Mouse (Mus musculus): ENCODE measurements around the gene Arl13b. TPM values are rescaled to one million over a fixed set of nuclear protein-coding genes. Genes with fewer than 3 reads are reported as not detected.

Arl13b gene
- polyA plus RNA-seq (2015; fragmentation: Nextera tagmentation; extraction: Ambion mirVana): 9.4 and 9.5 TPM in 2 replicates

DNA sequence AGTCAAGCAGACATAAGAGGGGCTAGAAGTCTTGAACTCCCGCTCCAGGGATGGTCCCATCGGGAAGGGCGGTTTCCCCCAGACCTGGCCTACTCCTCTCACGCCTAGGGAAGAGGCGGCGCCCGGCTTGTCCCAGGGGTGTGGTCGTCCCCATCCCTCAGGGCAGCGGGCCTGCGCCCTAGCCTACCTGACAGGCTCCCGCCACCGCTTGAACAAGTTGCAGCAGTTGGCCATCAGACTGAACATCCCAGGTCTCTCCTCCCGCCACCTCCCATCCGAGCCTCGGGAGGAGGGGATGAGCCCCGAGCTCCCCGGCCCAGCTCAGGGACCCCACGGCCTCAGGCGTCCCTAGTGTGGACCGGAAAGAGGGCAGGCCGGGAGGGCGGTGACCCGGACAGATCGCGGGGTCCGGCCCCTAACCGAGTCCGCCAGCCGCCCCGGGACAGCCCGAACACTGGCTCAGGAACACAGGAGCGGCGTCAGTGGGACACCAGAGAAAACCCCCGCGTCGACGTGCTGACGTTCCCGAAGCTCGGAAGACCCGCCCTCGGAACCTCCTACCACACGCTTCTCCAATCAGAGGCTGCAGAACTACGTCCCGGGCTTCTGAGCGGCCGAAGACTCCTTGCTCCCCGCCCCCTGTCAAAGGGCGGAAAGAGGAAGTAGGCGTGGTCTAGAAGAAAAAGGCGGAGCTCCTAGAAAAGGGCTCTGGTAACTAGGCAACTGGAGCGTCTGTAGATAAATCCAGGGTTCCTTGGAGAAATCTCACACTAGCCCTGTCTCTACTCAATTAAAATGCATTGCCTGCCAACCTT, at the start of gene Arl13b:
Gene Arl13b (minus strand): TSS at position 543 of the 815 bp plus-strand sequence.
- H3K4me1 ChIP-seq (ENCODE audit: control insufficient read depth, insufficient read depth, low read length): peaks cover 7% of the 10 kb centered on the region; the same call in 1 of the 2 replicates
- peak within 1 kb of the TSS; percentile 72 for H3K27ac ChIP-seq (ENCODE audit: low read length)
- H3K4me2 ChIP-seq (ENCODE audit: low read depth, low read length): peak within 1 kb of the TSS; percentile 82
- H3K9me3 ChIP-seq (replicated peaks; ENCODE audit: control insufficient read depth, low read length): no peaks in the 10 kb centered on the region
- peak; percentile 100 for ATAC-seq (replicated peaks; ENCODE audit: extremely low read depth, insufficient read depth, low FRiP score)
- peak within 1 kb of the TSS; percentile 83 for H3K9ac ChIP-seq (ENCODE audit: low read length)
- whole genome bisulfite sequencing: under 1% methylated on average over 52 of the region's 52 CpGs
- peak within 1 kb of the TSS; percentile 91 for H3K4me3 ChIP-seq (ENCODE audit: low read length)
- no peaks in the 10 kb centered on the region for H3K36me3 ChIP-seq (ENCODE audit: control insufficient read depth, insufficient read depth)
- H3K27me3 ChIP-seq (ENCODE audit: control insufficient read depth, insufficient read depth, low read length): no peaks in the 10 kb centered on the region

DNA sequence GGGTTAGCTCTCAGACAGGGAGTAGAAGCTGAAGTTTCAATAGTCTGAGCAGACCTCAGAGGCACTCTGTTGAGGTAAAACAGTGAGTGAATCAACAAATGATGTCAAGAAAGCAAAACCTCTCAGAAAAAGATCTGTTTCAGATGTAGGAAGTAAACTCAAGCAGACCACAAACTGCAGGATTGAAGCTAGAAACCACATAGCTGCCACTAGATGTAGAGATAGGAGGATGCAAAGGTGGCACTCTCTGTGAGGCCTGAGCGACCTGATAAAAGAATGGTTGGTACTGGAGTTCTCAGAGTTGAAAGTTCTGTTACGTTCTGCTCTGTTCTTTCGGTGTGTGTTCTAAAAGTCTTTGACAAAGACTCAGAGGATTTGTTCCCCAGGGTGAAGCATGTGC, 49.0 kb upstream of the Arl13b start:
- no peak overlapping the region for H3K9ac ChIP-seq (ENCODE audit: low read length)
- no peaks in the 10 kb centered on the region for H3K27me3 ChIP-seq (ENCODE audit: control insufficient read depth, insufficient read depth, low read length)
- 87% methylated on average over 3 of the region's 3 CpGs for WGBS

DNA sequence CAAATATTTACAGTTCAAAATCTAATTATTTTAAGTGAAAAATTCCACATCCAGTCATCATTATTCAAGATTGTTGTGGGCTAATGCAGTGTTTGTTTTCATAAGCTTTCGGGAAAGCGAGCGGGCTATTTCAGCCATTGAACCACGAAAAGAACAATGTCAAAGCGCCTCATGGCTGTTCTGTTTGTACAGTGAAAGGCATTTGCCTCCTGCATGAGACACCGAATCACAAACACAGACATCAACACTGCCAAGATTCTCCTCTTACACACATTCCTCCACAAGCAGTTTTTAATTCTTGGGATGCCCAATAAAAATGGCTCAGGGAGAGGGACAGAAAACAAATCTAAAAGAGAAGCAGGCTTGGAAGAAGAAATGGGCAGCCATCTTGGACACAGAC, 27.2 kb upstream of the Arl13b start:
- H3K4me1 ChIP-seq (ENCODE audit: control insufficient read depth, insufficient read depth, low read length): no peaks in the 10 kb centered on the region

More for the DNA sequence above, 49.0 kb upstream of the Arl13b start:
- H3K27ac ChIP-seq (ENCODE audit: low read length): no peak overlapping the region
- H3K4me2 ChIP-seq (ENCODE audit: low read depth, low read length): no peak overlapping the region
- H3K4me3 ChIP-seq (ENCODE audit: low read length): no peak overlapping the region
- H3K4me1 ChIP-seq (ENCODE audit: control insufficient read depth, insufficient read depth, low read length): no peaks in the 10 kb centered on the region
- H3K36me3 ChIP-seq (ENCODE audit: control insufficient read depth, insufficient read depth): 0 out of 2 replicates have a peak, but pooled peaks cover 2% of the 10 kb centered on the region
- H3K9me3 ChIP-seq (replicated peaks; ENCODE audit: control insufficient read depth, low read length): no peaks in the 10 kb centered on the region
- ATAC-seq (replicated peaks; ENCODE audit: extremely low read depth, insufficient read depth, low FRiP score): no peak

DNA sequence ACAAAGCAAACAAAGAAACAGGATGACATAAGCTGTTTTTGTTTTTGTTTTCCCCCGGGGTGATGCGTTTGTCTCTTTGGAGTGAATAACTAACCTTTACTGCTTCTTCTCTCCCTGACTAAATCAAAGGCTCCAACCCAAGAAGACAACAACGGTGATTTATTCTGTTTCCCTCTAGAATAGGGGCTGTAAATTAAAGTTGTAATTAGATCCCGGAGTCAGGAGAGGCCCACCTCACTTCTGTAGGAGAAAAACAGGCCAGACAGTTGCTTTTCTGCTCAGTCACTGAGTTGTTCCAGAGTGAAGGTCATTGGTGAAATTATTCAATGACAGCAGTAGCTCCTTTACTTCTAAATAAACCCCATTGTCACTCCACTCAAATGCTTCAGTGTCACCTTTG, 26.3 kb upstream of the Arl13b start:
- Histone ChIP-seq H3K4me1 (ENCODE audit: control insufficient read depth, insufficient read depth, low read length) (no peaks in the 10 kb centered on the region), H3K27me3 (ENCODE audit: control insufficient read depth, insufficient read depth, low read length) (no peaks in the 10 kb centered on the region), H3K9me3 (replicated peaks; ENCODE audit: control insufficient read depth, low read length) (peaks cover 5% of the 10 kb centered on the region), H3K27ac (ENCODE audit: low read length) (no peak overlapping the region), H3K36me3 (ENCODE audit: control insufficient read depth, insufficient read depth) (peaks cover 2% of the 10 kb centered on the region; the same call in 1 of the 2 replicates), H3K4me2 (ENCODE audit: low read depth, low read length) (no peak overlapping the region), H3K9ac (ENCODE audit: low read length) (no peak overlapping the region), H3K4me3 (ENCODE audit: low read length) (no peak overlapping the region)
- ATAC-seq (replicated peaks; ENCODE audit: extremely low read depth, insufficient read depth, low FRiP score): no peak
- 74% methylated on average over 4 of the region's 4 CpGs for WGBS

More for the DNA sequence above, 27.2 kb upstream of the Arl13b start:
- H3K27me3 ChIP-seq (ENCODE audit: control insufficient read depth, insufficient read depth, low read length): no peaks in the 10 kb centered on the region
- no peak overlapping the region for H3K4me2 ChIP-seq (ENCODE audit: low read depth, low read length)
- H3K27ac ChIP-seq (ENCODE audit: low read length): no peak overlapping the region
- ATAC-seq (replicated peaks; ENCODE audit: extremely low read depth, insufficient read depth, low FRiP score): no peak
- peaks cover 2% of the 10 kb centered on the region; the same call in 1 of the 2 replicates for H3K36me3 ChIP-seq (ENCODE audit: control insufficient read depth, insufficient read depth)
- H3K9ac ChIP-seq (ENCODE audit: low read length): no peak overlapping the region
- no peak overlapping the region for H3K4me3 ChIP-seq (ENCODE audit: low read length)
- WGBS: 79% methylated on average over 6 of the region's 6 CpGs
- peaks cover 5% of the 10 kb centered on the region for H3K9me3 ChIP-seq (replicated peaks; ENCODE audit: control insufficient read depth, low read length)

DNA sequence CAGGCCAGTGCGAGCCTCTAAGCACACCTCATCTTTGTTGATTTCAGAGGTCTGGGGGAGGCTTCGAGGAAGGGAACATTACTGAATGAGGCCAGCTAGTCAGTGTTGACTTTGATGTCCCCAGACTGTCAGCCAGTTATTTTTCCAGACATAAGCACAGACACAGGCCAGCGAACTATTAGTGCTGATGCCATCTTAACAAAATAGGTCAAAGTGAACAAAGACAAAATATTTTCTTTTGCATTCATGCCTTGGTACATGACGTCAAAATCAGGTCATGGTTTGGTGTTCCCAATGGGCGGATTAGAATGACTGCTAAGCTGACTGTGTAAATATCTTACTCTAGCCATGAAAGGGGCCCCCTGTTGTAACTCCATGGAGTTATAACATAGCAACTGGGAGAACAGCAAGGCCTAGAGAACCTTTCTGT, 25.9 kb upstream of the Arl13b start:
- Histone ChIP-seq H3K36me3 (ENCODE audit: control insufficient read depth, insufficient read depth) (peaks cover 2% of the 10 kb centered on the region; the same call in 1 of the 2 replicates), H3K9ac (ENCODE audit: low read length) (no peak overlapping the region), H3K4me1 (ENCODE audit: control insufficient read depth, insufficient read depth, low read length) (no peaks in the 10 kb centered on the region), H3K4me3 (ENCODE audit: low read length) (no peak overlapping the region), H3K4me2 (ENCODE audit: low read depth, low read length) (no peak overlapping the region), H3K27ac (ENCODE audit: low read length) (no peak overlapping the region), H3K9me3 (replicated peaks; ENCODE audit: control insufficient read depth, low read length) (peaks cover 5% of the 10 kb centered on the region), H3K27me3 (ENCODE audit: control insufficient read depth, insufficient read depth, low read length) (no peaks in the 10 kb centered on the region)
- 71% methylated on average over 5 of the region's 5 CpGs for WGBS
- ATAC-seq (replicated peaks; ENCODE audit: extremely low read depth, insufficient read depth, low FRiP score): no peak

DNA sequence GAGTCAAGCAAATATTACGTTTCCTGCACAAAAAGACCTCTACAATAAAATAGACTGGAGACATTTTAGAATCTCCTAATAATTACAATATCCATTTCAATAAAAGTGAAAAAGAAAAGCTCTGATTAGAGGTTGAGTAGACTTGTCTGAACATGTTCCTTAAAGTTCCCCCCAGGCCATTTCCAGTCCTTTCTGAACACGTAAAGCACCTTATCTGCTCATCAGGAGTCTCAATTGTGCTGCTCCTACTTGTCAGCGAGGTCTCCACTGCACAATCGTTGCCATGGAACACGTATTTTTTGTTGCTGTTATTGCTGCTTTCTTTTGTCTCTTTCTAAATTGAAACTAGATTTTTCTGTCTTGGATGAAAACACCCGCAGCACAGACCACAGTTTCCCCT, 14.6 kb upstream of the Arl13b start:
- no peaks in the 10 kb centered on the region for H3K9me3 ChIP-seq (replicated peaks; ENCODE audit: control insufficient read depth, low read length)
- H3K27ac ChIP-seq (ENCODE audit: low read length): no peak overlapping the region; the same call in 1 of the 2 replicates

DNA sequence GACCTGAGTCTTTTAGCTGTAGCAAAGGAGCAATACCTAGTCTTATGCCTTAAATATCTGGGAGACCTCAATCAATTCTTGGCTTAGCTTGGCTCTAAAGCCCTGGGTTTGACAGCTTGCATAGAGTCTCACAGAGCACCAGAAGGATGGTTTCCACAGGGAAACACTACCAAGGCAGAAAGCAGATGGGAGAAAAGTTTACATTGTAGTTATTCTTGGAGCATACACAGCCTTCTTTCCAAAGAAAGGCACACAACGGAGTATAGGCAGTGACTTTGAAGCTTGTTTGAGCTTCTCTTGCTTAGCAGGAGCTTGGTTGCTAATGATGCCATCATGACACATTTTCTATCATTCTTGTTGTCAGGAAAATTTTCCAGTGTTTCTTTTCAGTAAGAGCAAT, 13.3 kb upstream of the Arl13b start:
- Histone ChIP-seq H3K4me3 (ENCODE audit: low read length) (no peak overlapping the region), H3K27ac (ENCODE audit: low read length) (no peak overlapping the region), H3K9me3 (replicated peaks; ENCODE audit: control insufficient read depth, low read length) (no peaks in the 10 kb centered on the region), H3K4me1 (ENCODE audit: control insufficient read depth, insufficient read depth, low read length) (no peaks in the 10 kb centered on the region), H3K27me3 (ENCODE audit: control insufficient read depth, insufficient read depth, low read length) (no peaks in the 10 kb centered on the region), H3K9ac (ENCODE audit: low read length) (no peak overlapping the region), H3K36me3 (ENCODE audit: control insufficient read depth, insufficient read depth) (no peaks in the 10 kb centered on the region), H3K4me2 (ENCODE audit: low read depth, low read length) (no peak overlapping the region)
- 77% methylated on average over 1 of the region's 1 CpGs for WGBS
- no peak for ATAC-seq (replicated peaks; ENCODE audit: extremely low read depth, insufficient read depth, low FRiP score)

More for the DNA sequence above, 14.6 kb upstream of the Arl13b start:
- no peaks in the 10 kb centered on the region for H3K27me3 ChIP-seq (ENCODE audit: control insufficient read depth, insufficient read depth, low read length)
- 53% methylated on average over 6 of the region's 6 CpGs for WGBS
- H3K4me1 ChIP-seq (ENCODE audit: control insufficient read depth, insufficient read depth, low read length): no peaks in the 10 kb centered on the region
- no peak overlapping the region for H3K4me2 ChIP-seq (ENCODE audit: low read depth, low read length)
- no peak overlapping the region for H3K4me3 ChIP-seq (ENCODE audit: low read length)
- H3K36me3 ChIP-seq (ENCODE audit: control insufficient read depth, insufficient read depth): no peaks in the 10 kb centered on the region
- no peak for ATAC-seq (replicated peaks; ENCODE audit: extremely low read depth, insufficient read depth, low FRiP score)
- no peak overlapping the region for H3K9ac ChIP-seq (ENCODE audit: low read length)

DNA sequence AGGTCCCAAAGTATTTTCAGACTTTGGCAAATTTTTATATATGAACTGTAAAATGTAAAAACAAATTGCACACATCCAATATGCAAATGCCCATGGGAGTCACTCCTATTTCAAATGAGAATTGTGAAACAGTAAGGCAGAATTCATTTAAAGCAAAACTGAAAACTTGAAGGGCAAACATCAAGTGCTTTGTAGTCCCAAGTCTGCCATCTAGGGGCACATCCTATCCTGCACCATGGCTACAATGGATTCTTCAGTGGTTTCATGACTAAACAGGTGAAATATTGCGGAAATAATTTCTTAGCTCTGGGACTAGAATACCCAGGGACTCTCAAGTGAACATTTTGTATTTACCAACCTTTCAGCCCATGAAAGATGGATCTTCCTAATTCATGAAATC, 11.2 kb upstream of the Arl13b start:
- no peaks in the 10 kb centered on the region for H3K4me1 ChIP-seq (ENCODE audit: control insufficient read depth, insufficient read depth, low read length)
- 95% methylated on average over 1 of the region's 1 CpGs for WGBS
- H3K9ac ChIP-seq (ENCODE audit: low read length): no peak overlapping the region
- ATAC-seq (replicated peaks; ENCODE audit: extremely low read depth, insufficient read depth, low FRiP score): no peak
- H3K27ac ChIP-seq (ENCODE audit: low read length): no peak overlapping the region
- no peak overlapping the region for H3K4me3 ChIP-seq (ENCODE audit: low read length)
- no peak overlapping the region for H3K4me2 ChIP-seq (ENCODE audit: low read depth, low read length)
- H3K27me3 ChIP-seq (ENCODE audit: control insufficient read depth, insufficient read depth, low read length): no peaks in the 10 kb centered on the region
- H3K9me3 ChIP-seq (replicated peaks; ENCODE audit: control insufficient read depth, low read length): no peaks in the 10 kb centered on the region
- no peaks in the 10 kb centered on the region for H3K36me3 ChIP-seq (ENCODE audit: control insufficient read depth, insufficient read depth)

DNA sequence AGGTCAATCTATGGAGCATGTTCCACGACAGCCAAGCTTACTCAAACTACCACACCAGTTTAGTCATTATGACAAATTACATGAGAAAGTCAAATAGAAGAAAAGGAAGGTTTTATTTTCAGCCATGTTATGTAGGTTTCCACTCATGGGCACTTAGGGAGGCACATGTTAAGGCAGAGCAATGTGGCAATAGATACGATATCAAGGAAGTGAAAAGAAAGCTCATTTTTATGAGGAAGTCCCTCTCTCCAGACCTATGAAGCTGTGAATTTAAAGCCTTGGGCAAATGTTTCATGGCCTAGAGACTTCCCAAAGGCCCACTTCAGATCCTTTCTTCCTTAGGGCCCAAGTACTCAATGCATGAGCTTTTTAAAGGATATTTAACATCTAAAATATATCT, 10.7 kb upstream of the Arl13b start:
- ATAC-seq (replicated peaks; ENCODE audit: extremely low read depth, insufficient read depth, low FRiP score): no peak
- H3K9ac ChIP-seq (ENCODE audit: low read length): no peak overlapping the region
- H3K9me3 ChIP-seq (replicated peaks; ENCODE audit: control insufficient read depth, low read length): no peaks in the 10 kb centered on the region
- no peaks in the 10 kb centered on the region for H3K4me1 ChIP-seq (ENCODE audit: control insufficient read depth, insufficient read depth, low read length)
- H3K4me2 ChIP-seq (ENCODE audit: low read depth, low read length): no peak overlapping the region
- WGBS: 93% methylated on average over 2 of the region's 2 CpGs
- no peak overlapping the region for H3K4me3 ChIP-seq (ENCODE audit: low read length)
- no peak overlapping the region for H3K27ac ChIP-seq (ENCODE audit: low read length)
- no peaks in the 10 kb centered on the region for H3K27me3 ChIP-seq (ENCODE audit: control insufficient read depth, insufficient read depth, low read length)
- no peaks in the 10 kb centered on the region for H3K36me3 ChIP-seq (ENCODE audit: control insufficient read depth, insufficient read depth)
